Mouse (Mus musculus) ES-Bruce4 (cell line): Measurements from ENCODE around the gene Padi3.

Experiments used
- CTCF ChIP-seq: IDR thresholded peaks from one replicate; pipeline ENCODE4 v1.8.1; 2011; ENCODE audit warnings: low read depth, low read length
- POLR2A ChIP-seq: IDR thresholded peaks from one replicate; pipeline ENCODE4 v1.8.1; 2011; ENCODE audit warnings: low read length; ENCODE audit not compliant: insufficient read depth

GRCm38 (mm10) chr4:140788264-140788663 lies 22.2 kb downstream of the Padi3 start:
- no peak for TF ChIP-seq CTCF
- no peak for TF ChIP-seq POLR2A
